Mouse (Mus musculus): ENCODE measurements around the gene Cradd.

DNA sequence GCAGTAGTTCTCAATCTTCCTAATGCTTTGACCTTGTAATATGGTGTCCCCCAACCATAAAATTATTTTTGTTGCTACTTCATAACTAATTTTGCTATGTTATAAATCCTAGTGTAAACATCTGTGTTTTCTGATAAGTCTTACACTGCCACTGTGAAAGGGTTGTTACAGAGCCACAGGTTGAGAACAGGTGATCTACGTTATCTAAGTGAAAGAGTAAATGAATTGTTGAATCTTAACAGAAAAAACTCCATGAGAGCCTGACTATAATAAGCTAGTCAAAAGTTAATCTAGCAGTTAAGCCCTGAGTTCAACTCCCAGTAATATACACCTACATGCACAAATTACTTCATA lies 322 bp upstream of the Cradd start:
- TF ChIP-seq GATA1 (IDR thresholded peaks at IDR 0.05; ENCODE audit: low read length) (no peak), TAL1 (IDR thresholded peaks at IDR 0.05; ENCODE audit: low read length) (no peak)
